Mouse (Mus musculus) liver, embryonic 11.5 days (tissue): ENCODE measurements around the gene Ampd2. TPM values are rescaled to one million over a fixed set of nuclear protein-coding genes. Genes with fewer than 3 reads are reported as not detected.

Experiments
- ATAC-seq: fragments of 200-750 bp; cut with Nextera tagmentation; replicated peaks from 2 replicates; pipeline ENCODE4 v1.8.0; 2017; ENCODE audit warnings: moderate number of reproducible peaks, mild to moderate bottlenecking, moderate TSS enrichment, moderate library complexity; ENCODE audit not compliant: low FRiP score
- DNase-seq: peaks from one replicate; pipeline ENCODE4 v3.0.0-alpha.2; 2017; ENCODE audit warnings: low spot score
- H3K27ac ChIP-seq: fragments of 300-500 bp; sonication (generic); 2 replicates; pipeline ENCODE4 v1.5.1; 2014; ENCODE audit warnings: mild to moderate bottlenecking, low read depth, low read length, control low read depth
- H3K27me3 ChIP-seq: fragments of 300-500 bp; sonication (generic); replicated peaks from 2 replicates; pipeline ENCODE4 v1.6.1; 2014; ENCODE audit warnings: low read length, mixed read lengths; ENCODE audit not compliant: control insufficient read depth, insufficient read depth
- H3K36me3 ChIP-seq: fragments of 300-500 bp; sonication (generic); 2 replicates; pipeline ENCODE4 v1.6.1; 2014; ENCODE audit warnings: mild to moderate bottlenecking, low read length, moderate library complexity, mixed read lengths; ENCODE audit not compliant: control insufficient read depth, insufficient read depth
- H3K4me1 ChIP-seq: fragments of 300-500 bp; sonication (generic); replicated peaks from 2 replicates; pipeline ENCODE4 v1.6.1; 2014; ENCODE audit warnings: low read length, mixed read lengths; ENCODE audit not compliant: control insufficient read depth, insufficient read depth
- H3K4me2 ChIP-seq: fragments of 300-500 bp; sonication (generic); 2 replicates; pipeline ENCODE4 v1.6.1; 2014; ENCODE audit warnings: mild to moderate bottlenecking, control low read depth, moderate library complexity
- H3K4me3 ChIP-seq: fragments of 300-500 bp; sonication (generic); 2 replicates; pipeline ENCODE4 v1.5.1; 2014; ENCODE audit warnings: low read depth, low read length, control low read depth
- H3K9ac ChIP-seq: fragments of 300-500 bp; sonication (generic); 2 replicates; pipeline ENCODE4 v1.6.1; 2014; ENCODE audit warnings: low read depth, low read length, control low read depth
- H3K9me3 ChIP-seq: fragments of 300-500 bp; sonication (generic); 2 replicates; pipeline ENCODE4 v1.6.1; 2016; ENCODE audit warnings: low read length, inconsistent platforms, mixed read lengths; ENCODE audit not compliant: control insufficient read depth
- WGBS: fragments of 180-500 bp; shearing (Covaris S2); extraction: QIAGEN DNeasy Blood & Tissue Kit; methylation state at CpG from one replicate; pipeline ENCODE4 v1.1.7; 2014; 5-methylcytosine and 5-hydroxymethylcytosine counted together
- polyA plus RNA-seq: library from polyadenylated mRNA; unstranded; fragments of >200 nt; fragmentation: Nextera tagmentation; extraction: Ambion mirVana; gene quantifications from 2 replicates; pipeline ENCODE4 v1.2.1, GENCODE M21; 2014

Gene Ampd2
- polyA plus RNA-seq, 1 experiment from 2014 or later: 119 TPM

GRCm38 (mm10) chr3:108084767-108085270, 1.6 kb downstream of the Ampd2 start:
- Histone ChIP-seq H3K4me1 (peaks cover 47% of the 10 kb centered on the region), H3K36me3 (peaks cover 13% of the 10 kb centered on the region; the same call in 1 of the 2 replicates), H3K27ac (peak overlapping the region; percentile 98), H3K9ac (peak overlapping the region; percentile 97), H3K9me3 (no peaks in the 10 kb centered on the region), H3K4me3 (peak overlapping the region; percentile 92), H3K4me2 (peak overlapping the region; percentile 83), H3K27me3 (no peaks in the 10 kb centered on the region)
- peak; percentile 20 for ATAC-seq
- WGBS: 15% methylated on average over 13 of the region's 13 CpGs
- DNase-seq: no peak

DNA sequence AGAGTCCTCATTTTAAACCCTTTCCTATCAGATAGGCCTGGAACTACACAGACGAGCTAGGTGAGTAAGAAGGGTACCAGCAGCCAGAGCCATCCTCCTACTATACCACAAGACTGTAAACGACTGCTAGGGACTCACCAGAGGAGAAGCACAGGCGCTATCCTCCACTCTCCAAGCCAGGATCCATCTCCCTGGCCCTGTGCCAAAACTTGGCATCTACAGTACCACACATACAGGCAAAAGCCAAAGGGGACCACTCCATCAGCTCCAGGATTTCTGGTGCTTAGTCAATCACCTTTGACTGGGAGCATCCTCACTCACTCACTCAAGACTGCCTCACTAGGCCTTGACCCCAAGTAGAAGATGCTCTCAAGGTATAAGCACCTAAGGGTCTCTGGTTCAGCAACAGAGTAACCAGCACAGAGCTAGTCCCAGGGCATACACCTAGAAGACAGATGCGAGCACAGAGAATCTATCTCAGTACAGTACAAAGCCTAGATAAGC, 2.5 kb downstream of the Ampd2 start:
- ATAC-seq: no peak
- DNase-seq: no peak
- Histone ChIP-seq H3K4me2 (peak overlapping the region; percentile 83), H3K27ac (peak overlapping the region; percentile 50; the same call in 1 of the 2 replicates), H3K4me1 (peaks cover 41% of the 10 kb centered on the region), H3K9me3 (no peaks in the 10 kb centered on the region), H3K27me3 (no peaks in the 10 kb centered on the region), H3K36me3 (peaks cover 20% of the 10 kb centered on the region), H3K4me3 (peak overlapping the region; percentile 92), H3K9ac (peak overlapping the region; percentile 97)
- 48% methylated on average over 4 of the region's 4 CpGs for WGBS

DNA sequence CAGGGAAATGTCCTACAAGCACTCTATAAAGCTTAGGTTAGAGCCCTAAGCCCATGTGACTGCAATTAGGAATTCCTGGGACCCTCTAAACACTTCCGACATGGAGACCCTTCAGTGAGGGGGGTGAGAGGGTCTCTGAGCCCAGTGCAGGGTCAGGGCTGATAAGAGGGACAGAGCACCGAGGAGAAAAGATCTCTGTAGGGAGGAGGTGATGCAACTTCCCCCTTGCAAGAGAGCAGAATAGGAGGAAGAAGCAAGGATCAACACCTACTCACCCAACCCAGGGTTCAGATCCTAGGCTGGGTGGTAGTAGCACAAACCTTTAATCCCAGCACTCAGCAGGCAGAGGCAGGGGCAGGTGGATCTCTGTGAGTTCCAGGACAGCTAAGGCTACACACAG, 3.3 kb downstream of the Ampd2 start:
- ATAC-seq: no peak
- 22% methylated on average over 2 of the region's 2 CpGs for WGBS
- peak overlapping the region; percentile 97 for H3K9ac ChIP-seq
- H3K4me2 ChIP-seq: peak overlapping the region; percentile 83
- H3K27ac ChIP-seq: peak overlapping the region; percentile 50
- peaks cover 26% of the 10 kb centered on the region for H3K36me3 ChIP-seq
- no peaks in the 10 kb centered on the region for H3K9me3 ChIP-seq
- peaks cover 40% of the 10 kb centered on the region for H3K4me1 ChIP-seq
- H3K27me3 ChIP-seq: no peaks in the 10 kb centered on the region
- peak overlapping the region; percentile 92 for H3K4me3 ChIP-seq
- no peak for DNase-seq

DNA sequence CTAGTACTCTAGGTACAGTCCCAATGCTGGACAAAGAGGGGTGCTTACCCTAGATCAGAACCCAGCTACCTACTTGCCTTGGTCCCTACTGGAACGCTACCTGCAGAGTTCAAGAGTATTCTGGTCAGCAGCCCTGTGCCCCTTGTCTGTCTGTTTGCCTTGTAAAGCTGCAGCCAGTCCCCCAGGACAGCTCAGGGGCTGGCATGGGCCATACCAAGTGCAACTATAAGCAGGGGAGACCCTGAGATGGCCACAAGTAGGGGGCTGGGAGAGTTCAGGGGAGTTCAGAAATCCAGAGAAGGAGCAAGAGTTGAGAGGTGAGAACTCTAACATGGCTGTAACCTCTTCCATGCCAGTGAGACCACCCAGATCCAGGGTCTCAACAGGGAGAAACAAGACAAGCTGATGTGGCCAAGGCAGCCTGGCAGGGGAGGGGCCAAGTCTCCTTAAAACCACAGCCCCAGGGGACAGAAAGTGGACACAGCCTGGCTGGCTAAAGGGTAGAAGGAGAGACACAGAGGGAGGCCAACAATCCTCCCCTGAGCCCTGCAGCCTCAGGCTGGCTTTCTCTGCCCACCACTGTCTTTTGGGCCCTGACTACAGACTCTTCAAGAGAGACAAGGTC, 4.1 kb downstream of the Ampd2 start:
- ATAC-seq (no peak), DNase-seq (no peak)
- Histone ChIP-seq H3K27me3 (no peaks in the 10 kb centered on the region), H3K9me3 (no peaks in the 10 kb centered on the region), H3K27ac (peak overlapping the region; percentile 50; the same call in 1 of the 2 replicates), H3K4me3 (peak overlapping the region; percentile 92), H3K4me1 (peaks cover 38% of the 10 kb centered on the region), H3K4me2 (peak overlapping the region; percentile 83), H3K9ac (peak overlapping the region; percentile 97), H3K36me3 (peaks cover 32% of the 10 kb centered on the region)
- 67% methylated on average over 1 of the region's 1 CpGs for WGBS

DNA sequence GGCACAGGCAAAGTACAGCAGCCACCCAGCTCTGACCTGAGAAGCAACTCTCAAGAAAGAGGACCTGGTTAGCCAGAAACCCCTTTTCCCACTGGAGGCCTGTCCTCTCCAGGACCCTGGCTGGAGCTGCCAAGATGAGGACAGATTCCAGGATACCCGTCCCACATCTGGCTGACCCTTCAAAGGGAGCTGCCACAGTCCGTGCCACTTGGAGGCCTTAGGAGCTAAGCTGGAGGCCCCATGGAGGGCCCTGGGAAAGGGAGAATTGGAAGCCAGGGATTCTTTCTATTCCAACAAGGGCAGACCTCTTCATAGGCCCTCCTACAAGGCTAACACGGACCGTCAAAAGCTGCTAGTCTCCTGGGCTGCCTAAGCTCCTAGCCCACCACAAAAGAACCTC, 4.8 kb downstream of the Ampd2 start:
- Histone ChIP-seq H3K27me3 (no peaks in the 10 kb centered on the region), H3K27ac (peak overlapping the region; percentile 50; the same call in 1 of the 2 replicates), H3K4me1 (peaks cover 33% of the 10 kb centered on the region), H3K9ac (no peak overlapping the region), H3K4me3 (peak overlapping the region; percentile 92; the same call in 1 of the 2 replicates), H3K4me2 (peak overlapping the region; percentile 83), H3K36me3 (peaks cover 39% of the 10 kb centered on the region), H3K9me3 (no peaks in the 10 kb centered on the region)
- 81% methylated on average over 4 of the region's 4 CpGs for WGBS
- ATAC-seq (no peak), DNase-seq (no peak)

DNA sequence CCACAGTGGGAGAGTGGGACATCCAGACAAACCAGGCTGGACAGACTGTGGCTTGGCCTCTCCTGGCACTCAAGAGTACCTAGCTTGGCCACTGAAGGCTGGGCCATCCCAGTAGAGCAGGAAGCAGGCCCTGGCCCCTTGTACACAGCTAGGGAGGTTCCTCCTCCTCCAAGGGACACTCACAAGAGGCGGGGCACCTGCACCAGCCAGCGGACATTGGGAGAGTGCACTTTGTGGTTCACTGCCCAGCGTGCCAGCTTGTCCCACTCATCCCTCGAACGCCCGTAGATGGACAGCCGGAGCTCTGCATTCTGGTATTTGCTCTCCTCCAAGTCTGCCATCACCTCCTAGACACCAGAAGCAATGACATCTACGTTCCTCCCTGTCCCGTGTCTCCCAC, 9.6 kb downstream of the Ampd2 start:
- Histone ChIP-seq H3K4me2 (no peak overlapping the region), H3K4me3 (no peak overlapping the region), H3K4me1 (peaks cover 2% of the 10 kb centered on the region; the same call in 1 of the 2 replicates), H3K27ac (no peak overlapping the region), H3K27me3 (no peaks in the 10 kb centered on the region), H3K36me3 (peaks cover 65% of the 10 kb centered on the region), H3K9ac (no peak overlapping the region), H3K9me3 (no peaks in the 10 kb centered on the region)
- DNase-seq: no peak
- 91% methylated on average over 9 of the region's 9 CpGs for WGBS
- ATAC-seq: no peak

GRCm38 (mm10) chr3:108072983-108073569, 13.4 kb downstream of the Ampd2 start:
- ATAC-seq (no peak), DNase-seq (no peak)
- H3K9ac ChIP-seq: no peak overlapping the region
- H3K27me3 ChIP-seq: no peaks in the 10 kb centered on the region
- H3K27ac ChIP-seq: no peak overlapping the region
- H3K4me1 ChIP-seq: peaks cover 14% of the 10 kb centered on the region
- no peak overlapping the region for H3K4me2 ChIP-seq
- H3K36me3 ChIP-seq: peaks cover 41% of the 10 kb centered on the region
- no peaks in the 10 kb centered on the region for H3K9me3 ChIP-seq
- no peak overlapping the region for H3K4me3 ChIP-seq
- 83% methylated on average over 10 of the region's 10 CpGs for WGBS

DNA sequence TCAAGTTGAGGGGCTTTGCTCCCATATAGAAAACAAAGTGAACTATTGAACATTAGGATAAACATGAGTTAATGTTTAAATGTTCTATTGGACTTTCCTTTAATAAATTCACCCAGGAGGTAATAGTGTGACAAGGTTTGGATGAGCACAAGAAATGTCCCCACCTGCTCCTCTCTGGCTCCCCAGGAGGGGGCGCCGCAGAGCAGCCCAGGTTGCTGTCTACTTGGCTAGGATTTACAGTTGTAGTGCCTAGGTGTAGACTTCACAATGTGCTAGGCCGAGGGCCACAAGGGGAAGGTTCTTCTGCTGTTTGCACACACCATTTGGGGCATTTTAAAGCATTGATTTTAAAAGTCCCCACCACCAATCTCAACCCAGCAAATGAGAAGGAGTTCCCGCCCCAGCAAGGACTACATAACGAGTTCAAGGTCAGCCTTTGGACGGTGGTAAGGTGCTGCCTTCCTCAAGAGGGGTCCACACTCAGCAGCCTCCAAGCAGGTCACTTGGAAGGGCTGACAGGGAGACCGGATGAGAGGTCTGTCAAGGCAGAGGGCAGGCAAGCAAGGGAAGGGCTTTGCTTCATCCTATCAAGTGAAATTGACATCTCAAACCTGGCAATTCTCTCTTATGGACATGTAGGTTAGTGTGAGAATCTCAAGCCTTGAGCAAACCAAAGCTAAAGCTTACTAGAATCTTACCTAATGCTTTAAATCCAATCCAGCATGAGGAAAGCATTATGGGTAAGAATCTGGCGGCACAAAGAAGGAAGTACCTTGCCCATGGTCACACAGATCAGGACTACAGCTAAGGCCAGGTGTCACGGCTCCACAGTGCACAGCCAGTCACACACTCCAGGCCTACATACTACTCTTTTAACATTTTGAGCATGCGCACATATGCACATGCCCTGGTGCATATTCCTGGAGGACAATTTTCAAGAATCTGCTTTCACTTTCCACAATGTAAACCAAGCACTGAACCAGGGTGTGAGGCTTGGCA, 15.9 kb downstream of the Ampd2 start:
- H3K36me3 ChIP-seq: peaks cover 17% of the 10 kb centered on the region
- no peaks in the 10 kb centered on the region for H3K9me3 ChIP-seq
- no peak overlapping the region for H3K4me2 ChIP-seq
- ATAC-seq: peak; percentile 52; the same call in 1 of the 2 replicates
- no peak overlapping the region for H3K4me3 ChIP-seq
- H3K27ac ChIP-seq: no peak overlapping the region; the same call in 1 of the 2 replicates
- no peak overlapping the region for H3K9ac ChIP-seq
- peak; percentile 74 for DNase-seq
- 60% methylated on average over 10 of the region's 10 CpGs for WGBS
- no peaks in the 10 kb centered on the region for H3K27me3 ChIP-seq
- H3K4me1 ChIP-seq: peaks cover 15% of the 10 kb centered on the region
